15 mouse cellular contexts compared by ENCODE assay signal in the genomic region with DNA sequence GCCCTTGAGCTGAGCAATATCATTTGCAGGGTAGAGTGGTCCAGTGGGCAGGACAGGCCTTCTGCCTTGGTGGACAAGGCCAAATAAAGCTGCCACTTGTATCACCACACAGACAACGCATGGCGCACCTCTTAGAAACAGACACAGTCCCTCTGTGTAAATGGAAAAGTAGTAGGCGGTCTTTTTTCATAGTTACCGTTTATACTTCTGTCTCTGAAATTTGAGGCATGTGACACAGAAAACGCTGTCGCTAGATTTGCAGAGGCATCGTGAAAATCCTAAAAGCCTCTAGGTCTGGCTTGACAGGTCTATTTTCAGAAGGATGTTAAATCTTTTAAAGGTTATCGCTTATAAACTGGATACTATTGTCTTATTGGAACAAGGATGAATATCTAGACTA.
DNase-seq lines count a peak whose midpoint lies in the region; ATAC-seq and TF ChIP-seq lines count a peak whose summit lies in the region.
"Had no signal": no experiment of that assay in that cellular context is flagged by ENCODE, and none has a peak within 500 bp of the region (broad histone marks: within the 10 kb centered on the region; RNA-seq: fewer than 3 reads in every experiment).

No protein-coding gene starts in this region.

- H3K27ac ChIP-seq in hindbrain, embryonic 14.5 days: 0 out of 2 replicates have a peak overlapping the region, but pooled peaks have one; percentile 44
- H3K27ac ChIP-seq in hindbrain, embryonic 12.5 days: no peak overlapping the region
- no peak overlapping the region for H3K27ac ChIP-seq in midbrain, embryonic 14.5 days (replicated peaks; ENCODE audit: low read depth, low read length)
- no peak overlapping the region for H3K27ac ChIP-seq in midbrain, embryonic 15.5 days
- 0 out of 2 replicates have a peak overlapping the region, but pooled peaks have one; percentile 6 for H3K27ac ChIP-seq in embryonic fibroblast, embryonic 13.5 days (ENCODE audit: insufficient read depth, low read length)
- H3K27ac ChIP-seq: embryonic facial prominence, embryonic 13.5 days; intestine, embryonic 15.5 days had no signal

- no peak overlapping the region for H3K4me3 ChIP-seq in hindbrain, embryonic 14.5 days (replicated peaks; ENCODE audit: low read length)
- no peak overlapping the region for H3K4me3 ChIP-seq in hindbrain, embryonic 12.5 days
- H3K4me3 ChIP-seq in midbrain, embryonic 14.5 days (replicated peaks; ENCODE audit: low read depth, low read length): no peak overlapping the region
- no peak overlapping the region for H3K4me3 ChIP-seq in midbrain, embryonic 15.5 days
- H3K4me3 ChIP-seq in embryonic fibroblast, embryonic 13.5 days (ENCODE audit: insufficient read depth, low read length): no peak overlapping the region
- H3K4me3 ChIP-seq: embryonic facial prominence, embryonic 13.5 days; heart, embryonic 12.5 days; intestine, embryonic 15.5 days had no signal

- no peak overlapping the region for H3K9ac ChIP-seq in hindbrain, embryonic 14.5 days
- no peak overlapping the region for H3K9ac ChIP-seq in hindbrain, embryonic 12.5 days
- H3K9ac ChIP-seq in midbrain, embryonic 14.5 days (replicated peaks; ENCODE audit: low read length): no peak overlapping the region
- no peak overlapping the region for H3K9ac ChIP-seq in midbrain, embryonic 15.5 days
- H3K9ac ChIP-seq: heart, embryonic 12.5 days; intestine, embryonic 15.5 days had no signal

- no peaks in the 10 kb centered on the region for H3K27me3 ChIP-seq in hindbrain, embryonic 14.5 days (ENCODE audit: control insufficient read depth, insufficient read depth, low read length)
- no peaks in the 10 kb centered on the region for H3K27me3 ChIP-seq in hindbrain, embryonic 12.5 days
- H3K27me3 ChIP-seq in midbrain, embryonic 14.5 days (ENCODE audit: control insufficient read depth, insufficient read depth, low read length): no peaks in the 10 kb centered on the region
- no peaks in the 10 kb centered on the region for H3K27me3 ChIP-seq in midbrain, embryonic 15.5 days (replicated peaks)
- H3K27me3 ChIP-seq: embryonic facial prominence, embryonic 13.5 days; heart, embryonic 12.5 days; intestine, embryonic 15.5 days had no signal

- no peak overlapping the region for H3K4me2 ChIP-seq in hindbrain, embryonic 14.5 days (replicated peaks)
- H3K4me2 ChIP-seq in hindbrain, embryonic 12.5 days (replicated peaks): no peak overlapping the region
- no peak overlapping the region for H3K4me2 ChIP-seq in midbrain, embryonic 14.5 days (ENCODE audit: low read length)
- H3K4me2 ChIP-seq in midbrain, embryonic 15.5 days: no peak overlapping the region
- H3K4me2 ChIP-seq: heart, embryonic 12.5 days; intestine, embryonic 15.5 days had no signal

- no peak for ATAC-seq in hindbrain, embryonic 14.5 days (ENCODE audit: low FRiP score)
- ATAC-seq in hindbrain, embryonic 12.5 days (ENCODE audit: low FRiP score): no peak
- no peak for ATAC-seq in midbrain, embryonic 14.5 days (ENCODE audit: low FRiP score, low TSS enrichment)
- ATAC-seq in midbrain, embryonic 15.5 days (replicated peaks): no peak
- ATAC-seq: intestine, embryonic 15.5 days had no signal

- 84% methylated on average over 8 of the region's 8 CpGs for WGBS in hindbrain, embryonic 14.5 days
- 85% methylated on average over 8 of the region's 8 CpGs for WGBS in hindbrain, embryonic 12.5 days
- 75% methylated on average over 8 of the region's 8 CpGs for WGBS in midbrain, embryonic 14.5 days
- WGBS in midbrain, embryonic 15.5 days: 70% methylated on average over 8 of the region's 8 CpGs

- H3K4me1 ChIP-seq in hindbrain, embryonic 14.5 days (replicated peaks; ENCODE audit: control insufficient read depth, insufficient read depth, low read length): peaks cover 13% of the 10 kb centered on the region; the same call in 1 of the 2 replicates
- peaks cover 9% of the 10 kb centered on the region for H3K4me1 ChIP-seq in hindbrain, embryonic 12.5 days
- peaks cover 12% of the 10 kb centered on the region for H3K4me1 ChIP-seq in midbrain, embryonic 14.5 days (ENCODE audit: control insufficient read depth, insufficient read depth, low read length)
- H3K4me1 ChIP-seq in midbrain, embryonic 15.5 days: peaks cover 14% of the 10 kb centered on the region
- peaks cover 6% of the 10 kb centered on the region for H3K4me1 ChIP-seq in embryonic fibroblast, embryonic 13.5 days (ENCODE audit: control insufficient read depth, insufficient read depth, low read length)
- H3K4me1 ChIP-seq: heart, embryonic 12.5 days; intestine, embryonic 15.5 days had no signal

- TF ChIP-seq CTCF in embryonic fibroblast, embryonic 13.5 days (IDR thresholded peaks at IDR 0.05; ENCODE audit: borderline replicate concordance, insufficient read depth, low read length): no peak

- DNase-seq in hindbrain, embryonic 14.5 days (ENCODE audit: low spot score): no peak
- peak; percentile 32 for DNase-seq in midbrain, embryonic 14.5 days
- no peak for DNase-seq in ovary, postnatal 10 days (ENCODE audit: low spot score)
- DNase-seq: adrenal gland, adult 2 months; adrenal gland, postnatal 36 days; cerebellum, adult 18-20 months; cerebellum, adult 9-11 months; cerebellum, postnatal 36 days; gastrocnemius, postnatal 14 days had no signal

- no peaks in the 10 kb centered on the region for H3K36me3 ChIP-seq in hindbrain, embryonic 14.5 days (replicated peaks; ENCODE audit: control insufficient read depth, insufficient read depth)
- H3K36me3 ChIP-seq in hindbrain, embryonic 12.5 days: no peaks in the 10 kb centered on the region
- H3K36me3 ChIP-seq in midbrain, embryonic 14.5 days (ENCODE audit: control insufficient read depth, insufficient read depth, low read length): no peaks in the 10 kb centered on the region
- no peaks in the 10 kb centered on the region for H3K36me3 ChIP-seq in midbrain, embryonic 15.5 days (replicated peaks)
- H3K36me3 ChIP-seq: embryonic facial prominence, embryonic 13.5 days; heart, embryonic 12.5 days; intestine, embryonic 15.5 days had no signal

- no peak for TF ChIP-seq POLR2A in embryonic fibroblast, embryonic 13.5 days (IDR thresholded peaks at IDR 0.05; ENCODE audit: low read depth, low read length)

- peaks cover 10% of the 10 kb centered on the region for H3K9me3 ChIP-seq in hindbrain, embryonic 14.5 days (ENCODE audit: control insufficient read depth, low read length)
- peaks cover 5% of the 10 kb centered on the region; the same call in 1 of the 2 replicates for H3K9me3 ChIP-seq in hindbrain, embryonic 12.5 days (replicated peaks)
- H3K9me3 ChIP-seq in midbrain, embryonic 14.5 days (ENCODE audit: control insufficient read depth, low read length): peaks cover 4% of the 10 kb centered on the region; the same call in 1 of the 2 replicates
- H3K9me3 ChIP-seq in midbrain, embryonic 15.5 days: 0 out of 2 replicates have a peak, but pooled peaks cover 4% of the 10 kb centered on the region
- H3K9me3 ChIP-seq: intestine, embryonic 15.5 days had no signal

Comparison
In these comparisons a context has a peak if more than half of its experiments do, and no peak if none do; other contexts are left out.
1. H3K27ac ChIP-seq: peak in hindbrain, embryonic 14.5 days (single experiment) and embryonic fibroblast, embryonic 13.5 days (single experiment); none in hindbrain, embryonic 12.5 days (single experiment), midbrain, embryonic 14.5 days (single experiment) and midbrain, embryonic 15.5 days (single experiment).